Mouse (Mus musculus) midbrain, embryonic 12.5 days (tissue): Measurements from ENCODE around the gene Tmem135. TPM values are rescaled to one million over a fixed set of nuclear protein-coding genes. Genes with fewer than 3 reads are reported as not detected.

ENCODE experiments used
- ATAC-seq: fragments of 200-750 bp; cut with Nextera tagmentation; 2 replicates; pipeline ENCODE4 v1.8.0; 2017; ENCODE audit warnings: low read depth, moderate TSS enrichment, moderate library complexity; ENCODE audit not compliant: low FRiP score
- H3K27ac ChIP-seq: fragments of 300-500 bp; sonication (generic); replicated peaks from 2 replicates; pipeline ENCODE4 v1.5.1; 2016; ENCODE audit warnings: mild to moderate bottlenecking
- H3K27me3 ChIP-seq: fragments of 300-500 bp; sonication (generic); 2 replicates; pipeline ENCODE4 v1.6.1; 2016; ENCODE audit warnings: mild to moderate bottlenecking
- H3K36me3 ChIP-seq: fragments of 300-500 bp; sonication (generic); 2 replicates; pipeline ENCODE4 v1.6.1; 2016
- H3K4me1 ChIP-seq: fragments of 300-500 bp; sonication (generic); 2 replicates; pipeline ENCODE4 v1.6.1; 2016
- H3K4me2 ChIP-seq: fragments of 300-500 bp; sonication (generic); replicated peaks from 2 replicates; pipeline ENCODE4 v1.6.1; 2016; ENCODE audit warnings: mild to moderate bottlenecking, moderate library complexity
- H3K4me3 ChIP-seq: fragments of 300-500 bp; sonication (generic); 2 replicates; pipeline ENCODE4 v1.5.1; 2016; ENCODE audit warnings: mild to moderate bottlenecking
- H3K9ac ChIP-seq: fragments of 300-500 bp; sonication (generic); replicated peaks from 2 replicates; pipeline ENCODE4 v1.6.1; 2016; ENCODE audit warnings: mild to moderate bottlenecking, moderate library complexity
- H3K9me3 ChIP-seq: fragments of 300-500 bp; sonication (generic); 2 replicates; pipeline ENCODE4 v1.6.1; 2016; ENCODE audit warnings: mild to moderate bottlenecking
- WGBS: fragments of 180-500 bp; shearing (Covaris S2); methylation state at CpG from one replicate; pipeline ENCODE4 v1.1.7; 2016; 5-methylcytosine and 5-hydroxymethylcytosine counted together
- polyA plus RNA-seq: library from polyadenylated mRNA; unstranded; fragments of >200 nt; fragmentation: Nextera tagmentation; extraction: Ambion mirVana; gene quantifications from 2 replicates; pipeline ENCODE4 v1.2.1, GENCODE M21; 2016

Tmem135 gene
- polyA plus RNA-seq, 1 experiment from 2014 or later: 19.1 TPM

- H3K27me3 ChIP-seq: no peaks in the 10 kb centered on the region
- no peaks in the 10 kb centered on the region for H3K9me3 ChIP-seq
- no peak for ATAC-seq
- no peaks in the 10 kb centered on the region for H3K4me1 ChIP-seq
- no peak overlapping the region for H3K27ac ChIP-seq
- WGBS: 52% methylated on average over 5 of the region's 5 CpGs
- no peak overlapping the region for H3K4me2 ChIP-seq
- H3K36me3 ChIP-seq: no peaks in the 10 kb centered on the region
- H3K4me3 ChIP-seq: no peak overlapping the region
- no peak overlapping the region for H3K9ac ChIP-seq
Observed at GRCm38 (mm10) chr7:89427101-89427500, 23.1 kb upstream of the Tmem135 start.

- no peaks in the 10 kb centered on the region for H3K9me3 ChIP-seq
- ATAC-seq: no peak
- H3K4me2 ChIP-seq: no peak overlapping the region
- H3K27me3 ChIP-seq: no peaks in the 10 kb centered on the region
- no peak overlapping the region for H3K9ac ChIP-seq
- 68% methylated on average over 11 of the region's 11 CpGs for WGBS
- H3K4me3 ChIP-seq: no peak overlapping the region
- no peaks in the 10 kb centered on the region for H3K36me3 ChIP-seq
- no peaks in the 10 kb centered on the region for H3K4me1 ChIP-seq
- no peak overlapping the region for H3K27ac ChIP-seq
Observed at GRCm38 (mm10) chr7:89425803-89426725, 22.0 kb upstream of the Tmem135 start.

GRCm38 (mm10) chr7:89424659-89425058, 20.6 kb upstream of the Tmem135 start:
- no peak overlapping the region for H3K4me3 ChIP-seq
- no peaks in the 10 kb centered on the region for H3K36me3 ChIP-seq
- no peak overlapping the region for H3K27ac ChIP-seq
- ATAC-seq: no peak
- no peak overlapping the region for H3K9ac ChIP-seq
- H3K4me2 ChIP-seq: no peak overlapping the region
- no peaks in the 10 kb centered on the region for H3K9me3 ChIP-seq
- no peaks in the 10 kb centered on the region for H3K4me1 ChIP-seq
- no peaks in the 10 kb centered on the region for H3K27me3 ChIP-seq
- 89% methylated on average over 5 of the region's 5 CpGs for whole genome bisulfite sequencing

GRCm38 (mm10) chr7:89423688-89424255, 19.8 kb upstream of the Tmem135 start:
- H3K27ac ChIP-seq: no peak overlapping the region
- no peak for ATAC-seq
- no peaks in the 10 kb centered on the region for H3K4me1 ChIP-seq
- no peak overlapping the region for H3K4me2 ChIP-seq
- H3K9ac ChIP-seq: no peak overlapping the region
- H3K4me3 ChIP-seq: no peak overlapping the region
- WGBS: 64% methylated on average over 8 of the region's 8 CpGs
- H3K9me3 ChIP-seq: no peaks in the 10 kb centered on the region
- no peaks in the 10 kb centered on the region for H3K27me3 ChIP-seq
- no peaks in the 10 kb centered on the region for H3K36me3 ChIP-seq

GRCm38 (mm10) chr7:89423194-89423593, 19.2 kb upstream of the Tmem135 start:
- whole genome bisulfite sequencing: 41% methylated on average over 5 of the region's 5 CpGs
- no peak for ATAC-seq
- no peak overlapping the region for H3K4me2 ChIP-seq
- H3K9me3 ChIP-seq: no peaks in the 10 kb centered on the region
- H3K27ac ChIP-seq: no peak overlapping the region
- no peaks in the 10 kb centered on the region for H3K36me3 ChIP-seq
- H3K9ac ChIP-seq: no peak overlapping the region
- H3K27me3 ChIP-seq: no peaks in the 10 kb centered on the region
- no peaks in the 10 kb centered on the region for H3K4me1 ChIP-seq
- H3K4me3 ChIP-seq: no peak overlapping the region

- no peaks in the 10 kb centered on the region for H3K27me3 ChIP-seq
- no peaks in the 10 kb centered on the region for H3K36me3 ChIP-seq
- no peak overlapping the region for H3K9ac ChIP-seq
- no peaks in the 10 kb centered on the region for H3K9me3 ChIP-seq
- no peak overlapping the region for H3K4me3 ChIP-seq
- H3K4me2 ChIP-seq: no peak overlapping the region
- no peaks in the 10 kb centered on the region for H3K4me1 ChIP-seq
- no peak overlapping the region for H3K27ac ChIP-seq
- no peak for ATAC-seq
- WGBS: 54% methylated on average over 8 of the region's 8 CpGs
Observed at GRCm38 (mm10) chr7:89422650-89423049, 18.6 kb upstream of the Tmem135 start.

GRCm38 (mm10) chr7:89421294-89421693, 17.3 kb upstream of the Tmem135 start:
- Histone ChIP-seq H3K27ac (no peak overlapping the region), H3K4me3 (no peak overlapping the region), H3K4me2 (no peak overlapping the region), H3K4me1 (no peaks in the 10 kb centered on the region), H3K27me3 (no peaks in the 10 kb centered on the region), H3K9ac (no peak overlapping the region), H3K36me3 (no peaks in the 10 kb centered on the region), H3K9me3 (no peaks in the 10 kb centered on the region)
- ATAC-seq: no peak
- WGBS: 87% methylated on average over 5 of the region's 5 CpGs

- no peak for ATAC-seq
Observed at GRCm38 (mm10) chr7:89418917-89419679, 15.1 kb upstream of the Tmem135 start.

GRCm38 (mm10) chr7:89418127-89418653, 14.2 kb upstream of the Tmem135 start:
- Histone ChIP-seq H3K4me1 (no peaks in the 10 kb centered on the region), H3K27ac (no peak overlapping the region), H3K9me3 (no peaks in the 10 kb centered on the region), H3K27me3 (no peaks in the 10 kb centered on the region), H3K9ac (no peak overlapping the region), H3K4me2 (no peak overlapping the region), H3K36me3 (no peaks in the 10 kb centered on the region), H3K4me3 (no peak overlapping the region)
- no peak for ATAC-seq
- 83% methylated on average over 8 of the region's 8 CpGs for WGBS

More at GRCm38 (mm10) chr7:89418917-89419679, 15.1 kb upstream of the Tmem135 start:
- H3K27me3 ChIP-seq: no peaks in the 10 kb centered on the region
- no peak overlapping the region for H3K4me2 ChIP-seq
- H3K9me3 ChIP-seq: no peaks in the 10 kb centered on the region
- H3K4me1 ChIP-seq: no peaks in the 10 kb centered on the region
- no peak overlapping the region for H3K27ac ChIP-seq
- H3K9ac ChIP-seq: no peak overlapping the region
- no peak overlapping the region for H3K4me3 ChIP-seq
- H3K36me3 ChIP-seq: no peaks in the 10 kb centered on the region
- WGBS: 67% methylated on average over 3 of the region's 3 CpGs

GRCm38 (mm10) chr7:89417707-89418106, 13.7 kb upstream of the Tmem135 start:
- Histone ChIP-seq H3K27ac (no peak overlapping the region), H3K4me3 (no peak overlapping the region), H3K4me2 (no peak overlapping the region), H3K36me3 (no peaks in the 10 kb centered on the region), H3K27me3 (no peaks in the 10 kb centered on the region), H3K9ac (no peak overlapping the region), H3K4me1 (no peaks in the 10 kb centered on the region), H3K9me3 (no peaks in the 10 kb centered on the region)
- WGBS: 89% methylated on average over 2 of the region's 2 CpGs
- ATAC-seq: no peak

GRCm38 (mm10) chr7:89416027-89416426, 12.0 kb upstream of the Tmem135 start:
- H3K9ac ChIP-seq: no peak overlapping the region
- no peaks in the 10 kb centered on the region for H3K36me3 ChIP-seq
- no peaks in the 10 kb centered on the region for H3K9me3 ChIP-seq
- no peak overlapping the region for H3K4me2 ChIP-seq
- H3K4me3 ChIP-seq: no peak overlapping the region
- no peak overlapping the region for H3K27ac ChIP-seq
- no peaks in the 10 kb centered on the region for H3K4me1 ChIP-seq
- no peaks in the 10 kb centered on the region for H3K27me3 ChIP-seq
- ATAC-seq: no peak
- 79% methylated on average over 4 of the region's 4 CpGs for WGBS

- H3K27me3 ChIP-seq: peaks cover 3% of the 10 kb centered on the region; the same call in 1 of the 2 replicates
- H3K4me3 ChIP-seq: no peak overlapping the region
- 87% methylated on average over 7 of the region's 7 CpGs for WGBS
- no peak overlapping the region for H3K27ac ChIP-seq
- no peak for ATAC-seq
- no peaks in the 10 kb centered on the region for H3K9me3 ChIP-seq
- H3K4me1 ChIP-seq: no peaks in the 10 kb centered on the region
- no peaks in the 10 kb centered on the region for H3K36me3 ChIP-seq
- no peak overlapping the region for H3K4me2 ChIP-seq
- no peak overlapping the region for H3K9ac ChIP-seq
Observed at GRCm38 (mm10) chr7:89412094-89412493, 8.1 kb upstream of the Tmem135 start.
